8 mouse cellular contexts compared by ENCODE assay signal in genomic region chr10:23080749-23081547, GRCm38 (mm10).
A peak's percentile ranks its signal among the peaks of the same experiment; 100 is the strongest.
DNase-seq lines count a peak whose midpoint lies in the region; ATAC-seq and TF ChIP-seq lines count a peak whose summit lies in the region.

No protein-coding gene starts in this region.

- peak; percentile 48 to 65; a peak in 2 of 4 replicates for ATAC-seq in hematopoietic stem cell, adult 5-6 weeks (replicated peaks in 1 of 2; ENCODE audit: insufficient read depth in 1 of 2, low FRiP score in 2 of 2, low TSS enrichment in 1 of 2, low read depth in 1 of 2, poor library complexity in 2 of 2, severe bottlenecking in 2 of 2)

- peak; percentile 99 for TF ChIP-seq CTCF in layer of hippocampus, adult 2 months (conservative IDR thresholded peaks at IDR 0.05)

- H3K4me3 ChIP-seq in layer of hippocampus, adult 2 months: no peak overlapping the region; the same call in 1 of the 2 replicates

- H3K27ac ChIP-seq in layer of hippocampus, adult 2 months: no peak overlapping the region

- DNase-seq in MN1 (ENCODE audit: low spot score): peak; percentile 76
- DNase-seq in cerebellum, adult 8-10 months: peak; percentile 72
- DNase-seq in frontal cortex, adult 2 months (ENCODE audit: extremely low spot score in 1 of 2, low spot score in 1 of 2): peak; percentile 29 to 94
- DNase-seq in layer of hippocampus, adult 2 months (ENCODE audit: low spot score in 2 of 2): peak; percentile 61 to 92
- DNase-seq in lung, postnatal 10 days: peak; percentile 88
- peak; percentile 89 for DNase-seq in retina, embryonic 14.5 days (ENCODE audit: low spot score)
- peak; percentile 84 for DNase-seq in thymus, postnatal 4 days
